Mouse (Mus musculus) left cerebral cortex, postnatal 25 days (tissue): ENCODE measurements at regions not wholly inside any gene's neighbourhood (a gene's known extent, or its start where the extent isn't known, plus 50 kb on each side); places are given as distances from the start of the nearest gene placed in this dataset.

ENCODE experiments used
- DNase-seq, 2 experiments: peaks; one replicate each; pipeline ENCODE4 v3.0.0; 2022; ENCODE audit warnings: low spot score in 2 of 2, mixed read lengths in 1 of 2
- intact Hi-C: fragments of 180-260 bp; cut with DNase I; formaldehyde crosslinking; loops from one replicate; pipeline ENCODE4 v1.15.1; 2025

- DNase-seq = peak; percentile 16 to 66
- intact Hi-C loops = no loop called here
Measured at GRCm38 (mm10) chrX:39189417-39189816, 156.7 kb upstream of the Cypt15 start.

GRCm38 (mm10) chrX:39229683-39230082, 116.4 kb upstream of the Cypt15 start:
- DNase-seq = peak; percentile 7 to 56
- intact Hi-C loops = no loop called here

- intact Hi-C loops = loop anchor here (1.0 kb wide), 1 partner anchor 441 kb away; no protein-coding TSS in a partner anchor
- peak; percentile 13 to 78 for DNase-seq
Measured at GRCm38 (mm10) chrX:39250148-39250725, 95.8 kb upstream of the Cypt15 start.
